Mouse (Mus musculus) hindbrain, embryonic 16.5 days (tissue): ENCODE results near the gene Smtnl1. TPM values are rescaled to one million over a fixed set of nuclear protein-coding genes. Genes with fewer than 3 reads are reported as not detected.
A peak's percentile ranks its signal among the peaks of the same experiment; 100 is the strongest.

Experiments used
- ATAC-seq: fragments of 200-750 bp; cut with Nextera tagmentation; 2 replicates; pipeline ENCODE4 v1.8.0; 2017; ENCODE audit warnings: moderate TSS enrichment, moderate library complexity
- H3K27ac ChIP-seq: fragments of 300-500 bp; sonication (generic); 2 replicates; pipeline ENCODE4 v1.5.1; 2014; ENCODE audit warnings: low read depth, mild to moderate bottlenecking, control low read depth, low read length, moderate library complexity
- H3K27me3 ChIP-seq: fragments of 300-500 bp; sonication (generic); replicated peaks from 2 replicates; pipeline ENCODE4 v1.6.1; 2014; ENCODE audit warnings: low read length; ENCODE audit not compliant: control insufficient read depth, insufficient read depth
- H3K36me3 ChIP-seq: fragments of 300-500 bp; sonication (generic); 2 replicates; pipeline ENCODE4 v1.6.1; 2014; ENCODE audit warnings: mild to moderate bottlenecking, low read length, moderate library complexity, mixed read lengths; ENCODE audit not compliant: control insufficient read depth, insufficient read depth
- H3K4me1 ChIP-seq: fragments of 300-500 bp; sonication (generic); 2 replicates; pipeline ENCODE4 v1.6.1; 2014; ENCODE audit warnings: low read depth, low read length; ENCODE audit not compliant: control insufficient read depth, insufficient read depth
- H3K4me2 ChIP-seq: fragments of 300-500 bp; sonication (generic); 2 replicates; pipeline ENCODE4 v1.6.1; 2014; ENCODE audit warnings: mild to moderate bottlenecking, low read length, control low read depth, moderate library complexity
- H3K4me3 ChIP-seq: fragments of 300-500 bp; sonication (generic); 2 replicates; pipeline ENCODE4 v1.5.1; 2014; ENCODE audit warnings: mild to moderate bottlenecking, low read length, control low read depth, moderate library complexity
- H3K9ac ChIP-seq: fragments of 300-500 bp; sonication (generic); 2 replicates; pipeline ENCODE4 v1.6.1; 2014; ENCODE audit warnings: low read depth, mild to moderate bottlenecking, control low read depth, low read length, moderate library complexity
- H3K9me3 ChIP-seq: fragments of 300-500 bp; sonication (generic); 2 replicates; pipeline ENCODE4 v1.6.1; 2014; ENCODE audit warnings: mild to moderate bottlenecking, low read length, moderate library complexity; ENCODE audit not compliant: control insufficient read depth
- WGBS: fragments of 180-500 bp; shearing (Covaris S2); extraction: QIAGEN DNeasy Blood & Tissue Kit; methylation state at CpG from one replicate; pipeline ENCODE4 v1.1.7; 2014; 5-methylcytosine and 5-hydroxymethylcytosine counted together
- polyA plus RNA-seq: library from polyadenylated mRNA; unstranded; fragments of >200 nt; fragmentation: Nextera tagmentation; extraction: Ambion mirVana; gene quantifications from 2 replicates; pipeline ENCODE4 v1.2.1, GENCODE M21; 2015

The Smtnl1 gene
- polyA plus RNA-seq, 1 experiment from 2014 or later = not detected

DNA sequence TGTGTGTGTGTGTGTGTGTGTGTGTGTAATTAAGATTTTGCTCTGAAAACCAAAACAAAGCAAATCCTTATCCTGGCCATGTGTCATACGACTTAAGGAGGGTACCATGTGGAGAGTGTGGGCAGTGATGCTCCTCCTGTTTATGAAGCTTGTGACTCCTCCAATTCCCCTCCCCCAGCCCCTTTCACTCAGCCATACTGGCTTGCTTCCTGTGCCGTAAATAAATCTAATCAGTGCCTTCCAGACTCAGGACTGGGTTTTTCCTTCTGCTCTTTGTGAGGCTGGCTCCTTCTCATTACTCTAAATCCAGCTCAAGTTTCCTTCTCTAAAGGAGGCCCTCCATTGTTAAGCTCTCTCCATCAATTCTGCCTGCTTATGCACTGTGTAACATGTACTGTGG, 785 bp upstream of the Smtnl1 start:
- Histone ChIP-seq H3K27me3 (peaks cover 2% of the 10 kb centered on the region; the same call in 1 of the 2 replicates), H3K4me2 (no peak overlapping the region), H3K9ac (no peak overlapping the region), H3K4me1 (peaks cover 8% of the 10 kb centered on the region), H3K36me3 (no peaks in the 10 kb centered on the region), H3K4me3 (no peak overlapping the region), H3K9me3 (no peaks in the 10 kb centered on the region), H3K27ac (no peak overlapping the region)
- 43% methylated on average over 2 of the region's 2 CpGs for WGBS
- ATAC-seq = no peak

GRCm38 (mm10) chr2:84819861-84820260, 2.6 kb downstream of the Smtnl1 start:
- no peak for ATAC-seq
- Histone ChIP-seq H3K9ac (no peak overlapping the region), H3K4me2 (no peak overlapping the region), H3K36me3 (no peaks in the 10 kb centered on the region), H3K27me3 (peaks cover 2% of the 10 kb centered on the region; the same call in 1 of the 2 replicates), H3K27ac (no peak overlapping the region), H3K9me3 (no peaks in the 10 kb centered on the region), H3K4me1 (no peaks in the 10 kb centered on the region), H3K4me3 (no peak overlapping the region)
- WGBS = 76% methylated on average over 3 of the region's 3 CpGs

GRCm38 (mm10) chr2:84812676-84813075, 9.8 kb downstream of the Smtnl1 start:
- no peak overlapping the region for H3K4me3 ChIP-seq
- H3K9me3 ChIP-seq = peaks cover 4% of the 10 kb centered on the region; the same call in 1 of the 2 replicates
- H3K4me1 ChIP-seq = no peaks in the 10 kb centered on the region; the same call in 1 of the 2 replicates
- no peaks in the 10 kb centered on the region for H3K27me3 ChIP-seq
- 78% methylated on average over 6 of the region's 6 CpGs for WGBS
- H3K9ac ChIP-seq = no peak overlapping the region
- no peak overlapping the region for H3K27ac ChIP-seq
- ATAC-seq = no peak
- no peaks in the 10 kb centered on the region; the same call in 1 of the 2 replicates for H3K36me3 ChIP-seq
- no peak overlapping the region for H3K4me2 ChIP-seq

GRCm38 (mm10) chr2:84811880-84812279, 10.6 kb downstream of the Smtnl1 start:
- Histone ChIP-seq H3K9ac (no peak overlapping the region), H3K36me3 (no peaks in the 10 kb centered on the region; the same call in 1 of the 2 replicates), H3K27me3 (no peaks in the 10 kb centered on the region)

DNA sequence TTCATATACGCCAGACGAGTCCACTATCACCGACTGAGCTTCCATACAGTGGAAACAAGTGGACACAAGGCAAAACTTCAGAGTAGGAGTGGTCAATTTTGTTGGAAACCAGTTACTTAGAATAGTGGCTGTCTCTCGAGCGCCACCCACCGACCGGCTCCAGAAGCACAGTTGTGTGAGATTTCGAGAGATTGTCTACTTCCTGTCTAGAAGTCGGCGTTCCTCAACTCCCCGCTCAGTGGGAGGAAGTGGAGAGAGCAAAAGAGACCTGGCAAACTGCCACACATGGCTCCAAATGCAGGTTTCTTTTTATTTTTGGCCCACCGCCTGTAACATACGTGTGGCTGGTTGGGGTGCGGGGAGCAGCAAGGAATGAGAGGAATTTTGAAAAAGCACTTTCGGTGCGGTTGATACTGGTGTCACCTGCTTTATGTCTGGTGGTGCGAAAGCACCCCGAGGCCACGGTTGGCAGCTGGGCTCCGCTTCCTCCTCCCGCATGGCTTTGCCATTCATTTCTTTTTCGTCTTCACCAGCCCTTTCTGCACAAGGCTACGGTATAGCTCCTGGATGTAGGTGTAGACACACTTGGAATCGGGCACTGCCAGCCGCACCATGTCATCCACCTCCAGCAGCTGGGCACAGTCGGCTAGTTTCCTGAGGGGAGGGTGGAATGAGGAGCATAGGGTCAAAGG, 11.4 kb downstream of the Smtnl1 start:
- peak; percentile 79 for ATAC-seq
- H3K9ac ChIP-seq = peak overlapping the region; percentile 51

More at GRCm38 (mm10) chr2:84811880-84812279, 10.6 kb downstream of the Smtnl1 start:
- no peak overlapping the region for H3K27ac ChIP-seq
- no peak overlapping the region for H3K4me2 ChIP-seq
- H3K4me1 ChIP-seq = no peaks in the 10 kb centered on the region; the same call in 1 of the 2 replicates
- H3K4me3 ChIP-seq = no peak overlapping the region
- peaks cover 4% of the 10 kb centered on the region; the same call in 1 of the 2 replicates for H3K9me3 ChIP-seq
- 86% methylated on average over 7 of the region's 7 CpGs for WGBS
- no peak for ATAC-seq

DNA sequence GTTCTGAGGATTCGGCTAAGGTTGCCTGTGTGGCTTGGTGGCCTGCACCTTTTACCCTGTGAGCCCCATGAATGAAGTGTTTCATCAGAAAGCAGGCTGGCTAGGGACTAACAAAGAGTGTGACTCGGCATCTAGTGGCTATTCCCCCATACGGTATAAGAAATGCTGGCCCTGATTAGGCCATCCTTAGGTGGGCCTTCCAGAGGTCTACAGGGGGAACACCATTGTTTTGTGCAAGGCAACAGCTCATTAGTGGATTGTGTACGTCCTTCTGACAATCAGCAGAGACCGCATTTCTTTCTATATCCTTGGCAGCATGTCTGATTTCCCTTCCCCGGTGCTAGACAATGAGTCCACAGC, 11.9 kb downstream of the Smtnl1 start:
- H3K4me2 ChIP-seq = no peak overlapping the region; the same call in 1 of the 2 replicates
- no peak overlapping the region for H3K9ac ChIP-seq
- ATAC-seq = no peak

More for the DNA sequence above, 11.4 kb downstream of the Smtnl1 start:
- Histone ChIP-seq H3K9me3 (peaks cover 4% of the 10 kb centered on the region; the same call in 1 of the 2 replicates), H3K36me3 (no peaks in the 10 kb centered on the region; the same call in 1 of the 2 replicates), H3K27me3 (no peaks in the 10 kb centered on the region), H3K27ac (no peak overlapping the region), H3K4me3 (peak overlapping the region; percentile 28), H3K4me2 (peak overlapping the region; percentile 56), H3K4me1 (no peaks in the 10 kb centered on the region; the same call in 1 of the 2 replicates)
- 34% methylated on average over 26 of the region's 26 CpGs for whole genome bisulfite sequencing

GRCm38 (mm10) chr2:84809330-84809729, 13.1 kb downstream of the Smtnl1 start:
- no peaks in the 10 kb centered on the region; the same call in 1 of the 2 replicates for H3K36me3 ChIP-seq
- H3K4me2 ChIP-seq = no peak overlapping the region
- no peaks in the 10 kb centered on the region for H3K27me3 ChIP-seq
- H3K4me3 ChIP-seq = no peak overlapping the region
- peaks cover 4% of the 10 kb centered on the region; the same call in 1 of the 2 replicates for H3K9me3 ChIP-seq
- no peak for ATAC-seq
- no peak overlapping the region for H3K27ac ChIP-seq
- H3K9ac ChIP-seq = no peak overlapping the region
- H3K4me1 ChIP-seq = no peaks in the 10 kb centered on the region; the same call in 1 of the 2 replicates

More for the DNA sequence above, 11.9 kb downstream of the Smtnl1 start:
- 78% methylated on average over 6 of the region's 6 CpGs for WGBS
- H3K27me3 ChIP-seq = no peaks in the 10 kb centered on the region
- no peaks in the 10 kb centered on the region; the same call in 1 of the 2 replicates for H3K36me3 ChIP-seq
- no peaks in the 10 kb centered on the region; the same call in 1 of the 2 replicates for H3K4me1 ChIP-seq
- H3K9me3 ChIP-seq = peaks cover 4% of the 10 kb centered on the region; the same call in 1 of the 2 replicates
- H3K4me3 ChIP-seq = no peak overlapping the region
- no peak overlapping the region for H3K27ac ChIP-seq

DNA sequence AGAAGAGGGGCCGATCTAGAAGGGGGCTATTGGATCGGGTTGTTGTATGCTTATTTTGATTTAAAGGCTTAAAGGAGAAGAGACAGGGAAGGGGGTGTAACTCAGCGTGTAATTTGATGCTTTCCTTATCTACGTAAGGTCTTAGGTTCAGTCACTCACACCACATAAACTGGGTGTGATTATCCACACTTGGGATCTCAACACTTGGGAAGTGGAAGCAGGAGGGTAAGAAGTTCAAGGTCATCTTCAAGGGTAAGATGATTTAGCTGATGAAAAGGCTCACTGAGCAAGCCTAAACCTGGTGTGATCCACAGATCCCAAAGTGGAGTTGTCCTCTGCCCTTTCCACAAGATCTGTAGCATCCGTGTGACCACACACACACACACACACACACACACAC, 15.9 kb downstream of the Smtnl1 start:
- no peak overlapping the region for H3K27ac ChIP-seq
- H3K36me3 ChIP-seq = no peaks in the 10 kb centered on the region; the same call in 1 of the 2 replicates
- H3K4me3 ChIP-seq = no peak overlapping the region
- no peaks in the 10 kb centered on the region; the same call in 1 of the 2 replicates for H3K4me1 ChIP-seq
- no peak for ATAC-seq
- H3K27me3 ChIP-seq = no peaks in the 10 kb centered on the region
- WGBS = 82% methylated on average over 5 of the region's 5 CpGs
- H3K4me2 ChIP-seq = no peak overlapping the region
- no peak overlapping the region for H3K9ac ChIP-seq
- H3K9me3 ChIP-seq = peaks cover 4% of the 10 kb centered on the region; the same call in 1 of the 2 replicates

- H3K4me3 ChIP-seq = no peak overlapping the region
Measured at GRCm38 (mm10) chr2:84803963-84804362, 18.5 kb downstream of the Smtnl1 start.

More at GRCm38 (mm10) chr2:84803963-84804362, 18.5 kb downstream of the Smtnl1 start:
- 92% methylated on average over 7 of the region's 7 CpGs for WGBS
- Histone ChIP-seq H3K9ac (no peak overlapping the region), H3K9me3 (peaks cover 4% of the 10 kb centered on the region; the same call in 1 of the 2 replicates), H3K4me2 (no peak overlapping the region), H3K27me3 (no peaks in the 10 kb centered on the region), H3K27ac (no peak overlapping the region), H3K36me3 (no peaks in the 10 kb centered on the region; the same call in 1 of the 2 replicates), H3K4me1 (no peaks in the 10 kb centered on the region)
- ATAC-seq = no peak
